Mouse (Mus musculus) forebrain, embryonic 14.5 days (tissue): ENCODE measurements around the gene Krt82. TPM values are rescaled to one million over a fixed set of nuclear protein-coding genes. Genes with fewer than 3 reads are reported as not detected.

Experiments
- ATAC-seq: fragments of 200-750 bp; cut with Nextera tagmentation; 2 replicates; pipeline ENCODE4 v1.8.0; 2017; ENCODE audit warnings: mild to moderate bottlenecking, moderate library complexity
- DNase-seq: peaks from one replicate; pipeline ENCODE4 v3.0.0-alpha.2; 2015; ENCODE audit warnings: low spot score
- H3K27ac ChIP-seq: fragments of 300-500 bp; sonication (generic); 2 replicates; pipeline ENCODE4 v1.5.1; 2014; ENCODE audit warnings: low read depth, mild to moderate bottlenecking, control low read depth, low read length, moderate library complexity
- H3K27me3 ChIP-seq: fragments of 300-500 bp; sonication (generic); replicated peaks from 2 replicates; pipeline ENCODE4 v1.6.1; 2014; ENCODE audit warnings: low read length, control low read depth, mixed read lengths; ENCODE audit not compliant: control insufficient read depth, insufficient read depth
- H3K36me3 ChIP-seq: fragments of 300-500 bp; sonication (generic); 2 replicates; pipeline ENCODE4 v1.6.1; 2014; ENCODE audit warnings: low read length, control low read depth; ENCODE audit not compliant: control insufficient read depth, insufficient read depth
- H3K4me1 ChIP-seq: fragments of 300-500 bp; sonication (generic); 2 replicates; pipeline ENCODE4 v1.6.1; 2014; ENCODE audit warnings: antibody characterized with exemption, low read length, control low read depth; ENCODE audit not compliant: control insufficient read depth, insufficient read depth
- H3K4me2 ChIP-seq: fragments of 300-500 bp; sonication (generic); 2 replicates; pipeline ENCODE4 v1.6.1; 2014; ENCODE audit warnings: mild to moderate bottlenecking, control low read depth, low read length
- H3K4me3 ChIP-seq: fragments of 300-500 bp; sonication (generic); 2 replicates; pipeline ENCODE4 v1.5.1; 2014; ENCODE audit warnings: low read depth, low read length, control low read depth
- H3K9ac ChIP-seq: fragments of 300-500 bp; sonication (generic); 2 replicates; pipeline ENCODE4 v1.6.1; 2014; ENCODE audit warnings: mild to moderate bottlenecking, low read length, control low read depth, moderate library complexity
- H3K9me3 ChIP-seq: fragments of 300-500 bp; sonication (generic); replicated peaks from 2 replicates; pipeline ENCODE4 v1.6.1; 2016; ENCODE audit warnings: low read length, control low read depth, mixed read lengths; ENCODE audit not compliant: control insufficient read depth
- WGBS: fragments of 180-500 bp; shearing (Covaris S2); extraction: QIAGEN DNeasy Blood & Tissue Kit; methylation state at CpG from one replicate; pipeline ENCODE4 v1.1.7; 2014; 5-methylcytosine and 5-hydroxymethylcytosine counted together
- polyA plus RNA-seq: library from polyadenylated mRNA; unstranded; fragments of >200 nt; fragmentation: Nextera tagmentation; extraction: Ambion mirVana; gene quantifications from 2 replicates; pipeline ENCODE4 v1.2.1, GENCODE M21; 2014

The Krt82 gene
- polyA plus RNA-seq, 1 experiment from 2014 or later, result not detected

GRCm38 (mm10) chr15:101562850-101563249, 12.4 kb upstream of the Krt82 start, which contains the start of gene Krt90:
Gene Krt90, minus strand, starts transcription at chr15:101562950.
- H3K27ac ChIP-seq, result no peak within 1 kb of the TSS
- no peak within 1 kb of the TSS for H3K4me3 ChIP-seq
- no peak for DNase-seq
- H3K9me3 ChIP-seq, result no peaks in the 10 kb centered on the region
- no peak within 1 kb of the TSS for H3K9ac ChIP-seq
- H3K4me2 ChIP-seq, result no peak within 1 kb of the TSS
- H3K27me3 ChIP-seq, result no peaks in the 10 kb centered on the region
- no peak for ATAC-seq
- H3K4me1 ChIP-seq, result peaks cover 4% of the 10 kb centered on the region; the same call in 1 of the 2 replicates
- WGBS, result 74% methylated on average over 5 of the region's 5 CpGs
- no peaks in the 10 kb centered on the region for H3K36me3 ChIP-seq

DNA sequence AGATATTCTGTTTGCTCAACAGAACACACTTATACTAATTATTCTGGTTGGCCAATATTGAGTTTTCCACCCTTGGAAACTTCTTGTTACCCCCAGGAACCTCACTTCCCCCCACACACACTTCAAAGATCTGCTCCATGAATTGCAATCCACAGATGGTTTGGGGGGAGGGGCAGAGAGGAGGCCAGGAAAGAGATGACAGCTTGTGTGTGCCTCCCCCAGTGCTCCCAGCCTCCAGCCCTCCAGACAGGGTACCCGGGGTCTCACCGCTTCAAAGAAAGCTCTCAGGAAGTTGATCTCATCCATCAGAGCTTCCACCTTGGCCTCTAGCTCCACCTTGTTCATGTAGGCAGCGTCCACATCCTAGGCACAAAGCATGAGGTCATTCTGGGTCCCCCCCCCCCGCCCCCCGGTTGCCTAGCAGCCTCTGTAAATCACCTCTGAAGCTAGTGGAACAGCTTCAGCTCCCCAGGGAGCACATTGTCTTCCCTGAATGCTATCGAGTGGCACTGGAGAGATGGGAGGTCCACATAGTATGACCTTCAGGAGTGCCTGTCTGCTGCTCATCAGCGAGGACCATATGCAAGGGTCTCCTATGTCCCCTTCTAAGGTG, 7.7 kb upstream of the Krt82 start:
- Histone ChIP-seq H3K9me3 (no peaks in the 10 kb centered on the region), H3K4me3 (no peak overlapping the region), H3K9ac (no peak overlapping the region), H3K27ac (no peak overlapping the region), H3K36me3 (no peaks in the 10 kb centered on the region), H3K4me2 (no peak overlapping the region), H3K27me3 (no peaks in the 10 kb centered on the region), H3K4me1 (peaks cover 4% of the 10 kb centered on the region; the same call in 1 of the 2 replicates)
- WGBS, result 10% methylated on average over 7 of the region's 7 CpGs
- no peak for DNase-seq
- no peak for ATAC-seq

- Histone ChIP-seq H3K27ac (no peak overlapping the region), H3K9me3 (no peaks in the 10 kb centered on the region), H3K9ac (no peak overlapping the region; the same call in 1 of the 2 replicates), H3K4me3 (no peak overlapping the region), H3K4me2 (peak overlapping the region; percentile 37), H3K27me3 (no peaks in the 10 kb centered on the region), H3K36me3 (no peaks in the 10 kb centered on the region), H3K4me1 (peaks cover 6% of the 10 kb centered on the region)
- 2% methylated on average over 11 of the region's 11 CpGs for WGBS
- peak; percentile 52 for DNase-seq
- peak; percentile 63 for ATAC-seq
Measured at GRCm38 (mm10) chr15:101553169-101553568, 2.7 kb upstream of the Krt82 start.

- Histone ChIP-seq H3K27ac (no peak overlapping the region), H3K9ac (no peak overlapping the region), H3K9me3 (no peaks in the 10 kb centered on the region), H3K4me1 (peaks cover 3% of the 10 kb centered on the region), H3K4me2 (no peak overlapping the region), H3K4me3 (no peak overlapping the region), H3K27me3 (no peaks in the 10 kb centered on the region), H3K36me3 (no peaks in the 10 kb centered on the region)
- ATAC-seq (no peak), DNase-seq (no peak)
- WGBS, result 83% methylated on average over 8 of the region's 8 CpGs
Measured at GRCm38 (mm10) chr15:101552188-101552587, 1.7 kb upstream of the Krt82 start.

DNA sequence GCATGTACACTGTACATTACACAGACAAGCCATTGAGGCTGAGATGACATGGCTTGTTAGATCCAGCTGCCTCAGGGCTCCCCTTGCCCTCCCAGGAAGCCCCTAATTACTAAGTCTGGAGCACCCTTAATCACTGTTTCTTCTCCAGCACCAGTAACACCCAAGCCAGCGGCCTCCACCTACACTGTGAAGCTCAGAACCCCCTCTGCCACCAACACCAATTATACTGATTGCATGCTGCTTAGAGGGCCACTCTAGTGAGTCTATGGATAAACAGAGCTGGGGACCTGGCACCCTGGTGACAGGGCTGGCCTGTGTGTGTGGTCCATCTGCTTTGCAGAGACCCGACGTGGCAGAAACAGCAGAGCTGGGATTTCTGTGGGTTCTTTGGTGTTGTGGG, 6.0 kb downstream of the Krt82 start:
- no peaks in the 10 kb centered on the region for H3K4me1 ChIP-seq
- ATAC-seq (no peak), DNase-seq (no peak)
- no peak overlapping the region for H3K27ac ChIP-seq
- H3K36me3 ChIP-seq, result no peaks in the 10 kb centered on the region
- no peaks in the 10 kb centered on the region for H3K9me3 ChIP-seq
- no peak overlapping the region for H3K4me2 ChIP-seq
- no peaks in the 10 kb centered on the region for H3K27me3 ChIP-seq
- no peak overlapping the region for H3K9ac ChIP-seq
- H3K4me3 ChIP-seq, result no peak overlapping the region
- WGBS, result 58% methylated on average over 3 of the region's 3 CpGs

- no peaks in the 10 kb centered on the region for H3K4me1 ChIP-seq
- 51% methylated on average over 8 of the region's 9 CpGs for WGBS
- H3K9me3 ChIP-seq, result no peaks in the 10 kb centered on the region
- no peak overlapping the region for H3K9ac ChIP-seq
- H3K27ac ChIP-seq, result no peak overlapping the region
- ATAC-seq (no peak), DNase-seq (no peak)
- no peak overlapping the region for H3K4me2 ChIP-seq
- no peaks in the 10 kb centered on the region for H3K27me3 ChIP-seq
- no peaks in the 10 kb centered on the region for H3K36me3 ChIP-seq
- no peak overlapping the region for H3K4me3 ChIP-seq
Measured at GRCm38 (mm10) chr15:101542543-101542942, 7.9 kb downstream of the Krt82 start.

DNA sequence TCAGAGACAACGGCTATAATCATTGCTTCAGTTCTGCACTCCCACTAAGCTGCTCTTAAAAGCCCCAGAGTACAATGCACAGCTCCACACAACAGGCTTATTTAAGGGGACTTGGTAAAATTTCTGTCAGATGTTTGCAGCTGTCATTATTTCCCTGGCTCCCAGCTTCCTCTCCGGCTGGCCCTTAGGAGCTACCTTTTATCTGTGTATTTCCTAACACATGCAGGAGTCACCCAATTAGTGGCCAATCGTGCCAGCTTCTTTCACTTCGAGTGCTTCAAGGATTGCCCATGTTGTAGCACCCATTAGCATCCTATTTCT, 11.9 kb downstream of the Krt82 start:
- DNase-seq (no peak), ATAC-seq (no peak)
- no peaks in the 10 kb centered on the region for H3K36me3 ChIP-seq
- no peaks in the 10 kb centered on the region for H3K9me3 ChIP-seq
- H3K27ac ChIP-seq, result no peak overlapping the region
- WGBS, result 44% methylated on average over 4 of the region's 4 CpGs
- no peak overlapping the region for H3K9ac ChIP-seq
- no peak overlapping the region for H3K4me2 ChIP-seq
- H3K4me1 ChIP-seq, result no peaks in the 10 kb centered on the region
- H3K4me3 ChIP-seq, result no peak overlapping the region
- no peaks in the 10 kb centered on the region for H3K27me3 ChIP-seq

GRCm38 (mm10) chr15:101537864-101538579, 12.4 kb downstream of the Krt82 start:
- no peaks in the 10 kb centered on the region for H3K27me3 ChIP-seq
- H3K9ac ChIP-seq, result no peak overlapping the region
- no peaks in the 10 kb centered on the region for H3K4me1 ChIP-seq
- DNase-seq (no peak), ATAC-seq (no peak)
- H3K4me2 ChIP-seq, result no peak overlapping the region
- H3K36me3 ChIP-seq, result no peaks in the 10 kb centered on the region
- H3K27ac ChIP-seq, result no peak overlapping the region
- H3K9me3 ChIP-seq, result no peaks in the 10 kb centered on the region
- WGBS, result 40% methylated on average over 7 of the region's 7 CpGs
- H3K4me3 ChIP-seq, result no peak overlapping the region

GRCm38 (mm10) chr15:101536054-101536850, 14.2 kb downstream of the Krt82 start:
- WGBS, result 82% methylated on average over 9 of the region's 9 CpGs
- H3K4me2 ChIP-seq, result no peak overlapping the region

More at GRCm38 (mm10) chr15:101536054-101536850, 14.2 kb downstream of the Krt82 start:
- Histone ChIP-seq H3K4me1 (no peaks in the 10 kb centered on the region), H3K36me3 (no peaks in the 10 kb centered on the region), H3K4me3 (no peak overlapping the region), H3K27me3 (no peaks in the 10 kb centered on the region), H3K9ac (no peak overlapping the region), H3K9me3 (no peaks in the 10 kb centered on the region), H3K27ac (no peak overlapping the region)
- ATAC-seq, result no peak
- no peak for DNase-seq
